ENCODE assay signal across 8 mouse cellular contexts in the genomic region with DNA sequence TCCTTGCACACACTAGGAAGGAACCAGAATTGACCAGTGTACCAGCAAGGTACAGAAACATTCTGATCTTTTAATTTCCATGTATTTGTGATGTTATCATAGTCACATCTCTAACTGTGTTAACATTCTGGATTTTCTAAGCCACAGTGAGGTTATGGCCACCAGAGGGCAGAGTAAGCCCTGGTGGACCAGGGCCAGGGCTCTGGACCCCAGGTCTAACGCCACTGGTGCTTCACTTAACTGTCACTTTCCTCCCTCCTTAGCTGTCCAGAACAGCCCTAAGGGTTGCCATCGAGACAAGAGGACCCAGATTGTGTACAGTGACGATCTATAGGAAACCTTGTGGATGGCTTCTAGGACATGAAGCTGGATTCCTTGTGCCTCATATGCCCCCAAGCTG. TPM values are rescaled to one million over a fixed set of nuclear protein-coding genes. Genes with fewer than 3 reads are reported as not detected.
DNase-seq lines count a peak whose midpoint lies in the region; ATAC-seq and TF ChIP-seq lines count a peak whose summit lies in the region.

No protein-coding gene starts in this region.

- no peaks in the 10 kb centered on the region for H3K27me3 ChIP-seq in forebrain, postnatal 0 days (ENCODE audit: insufficient read depth, low read length)
- no peaks in the 10 kb centered on the region for H3K27me3 ChIP-seq in forebrain, embryonic 16.5 days (replicated peaks; ENCODE audit: control insufficient read depth, insufficient read depth, low read length)
- no peaks in the 10 kb centered on the region for H3K27me3 ChIP-seq in spleen, adult 2 months (ENCODE audit: control insufficient read depth, insufficient read depth, low read length)
- no peaks in the 10 kb centered on the region for H3K27me3 ChIP-seq in intestine, embryonic 14.5 days (replicated peaks; ENCODE audit: control insufficient read depth, insufficient read depth, low read length)

- no peaks in the 10 kb centered on the region for H3K9me3 ChIP-seq in forebrain, postnatal 0 days (ENCODE audit: low read length)
- no peaks in the 10 kb centered on the region for H3K9me3 ChIP-seq in forebrain, embryonic 16.5 days (ENCODE audit: control insufficient read depth, low read length)
- H3K9me3 ChIP-seq in intestine, embryonic 14.5 days (ENCODE audit: control insufficient read depth, low read length) = no peaks in the 10 kb centered on the region

- no peak overlapping the region for H3K4me2 ChIP-seq in forebrain, postnatal 0 days (ENCODE audit: low read depth)
- no peak overlapping the region for H3K4me2 ChIP-seq in forebrain, embryonic 16.5 days (ENCODE audit: low read length)
- H3K4me2 ChIP-seq in intestine, embryonic 14.5 days (ENCODE audit: low read length) = no peak overlapping the region

- DNase-seq in forebrain, postnatal 0 days = peak; percentile 44
- peak in 1 of 2 experiments; percentile 52 for DNase-seq in spleen, adult 2 months (ENCODE audit: low read depth in 1 of 2, low spot score in 2 of 2)
- DNase-seq in spleen, adult 12 weeks (ENCODE audit: low spot score) = no peak
- peak; percentile 75 for DNase-seq in embryo, embryonic 10.5 days (ENCODE audit: low spot score)
- DNase-seq in intestine, embryonic 14.5 days (ENCODE audit: low spot score) = peak; percentile 75
- peak; percentile 70 for DNase-seq in thymus, postnatal 4 days

- H3K4me1 ChIP-seq in forebrain, postnatal 0 days (ENCODE audit: insufficient read depth) = 0 out of 2 replicates have a peak, but pooled peaks cover 5% of the 10 kb centered on the region
- H3K4me1 ChIP-seq in forebrain, embryonic 16.5 days (replicated peaks; ENCODE audit: control insufficient read depth, insufficient read depth, low read length) = peaks cover 8% of the 10 kb centered on the region
- H3K4me1 ChIP-seq in spleen, adult 2 months (ENCODE audit: control insufficient read depth, insufficient read depth, insufficient read length) = peaks cover 5% of the 10 kb centered on the region; the same call in 1 of the 2 replicates
- peaks cover 7% of the 10 kb centered on the region for H3K4me1 ChIP-seq in intestine, embryonic 14.5 days (replicated peaks; ENCODE audit: control insufficient read depth, insufficient read depth, low read length)

- TF ChIP-seq POLR2A in spleen, adult 2 months (IDR thresholded peaks at IDR 0.05; ENCODE audit: low read depth, low read length) = no peak

- peak; percentile 71 for TF ChIP-seq CTCF in forebrain, postnatal 0 days (IDR thresholded peaks at IDR 0.05; ENCODE audit: low read depth)
- peak; percentile 75; the same call in 1 of the 2 replicates for TF ChIP-seq CTCF in spleen, adult 2 months (IDR thresholded peaks at IDR 0.05; ENCODE audit: extremely low read depth, insufficient read depth, insufficient read length, insufficient replicate concordance)

- peaks cover 50% of the 10 kb centered on the region for H3K36me3 ChIP-seq in forebrain, postnatal 0 days (ENCODE audit: insufficient read depth)
- peaks cover 15% of the 10 kb centered on the region; the same call in 1 of the 2 replicates for H3K36me3 ChIP-seq in forebrain, embryonic 16.5 days (ENCODE audit: control insufficient read depth, insufficient read depth)
- H3K36me3 ChIP-seq in spleen, adult 2 months (ENCODE audit: control insufficient read depth, insufficient read depth, low read length) = peaks cover 12% of the 10 kb centered on the region
- H3K36me3 ChIP-seq in intestine, embryonic 14.5 days (ENCODE audit: control insufficient read depth, insufficient read depth, low read length) = peaks cover 63% of the 10 kb centered on the region

- no peak for ATAC-seq in forebrain, postnatal 0 days
- ATAC-seq in forebrain, embryonic 16.5 days = no peak
- ATAC-seq in intestine, embryonic 14.5 days (replicated peaks; ENCODE audit: low FRiP score, low TSS enrichment, low read depth) = peak; percentile 29; the same call in 1 of the 2 replicates
- peak; percentile 77 for ATAC-seq in megakaryocyte, adult 5-6 weeks (ENCODE audit: poor library complexity, severe bottlenecking)

- H3K4me3 ChIP-seq in forebrain, postnatal 0 days (ENCODE audit: low read depth, low read length) = no peak overlapping the region
- no peak overlapping the region for H3K4me3 ChIP-seq in forebrain, embryonic 16.5 days (replicated peaks; ENCODE audit: low read length)
- no peak overlapping the region for H3K4me3 ChIP-seq in spleen, adult 2 months (ENCODE audit: extremely low read depth, insufficient read depth, insufficient read length)
- no peak overlapping the region for H3K4me3 ChIP-seq in intestine, embryonic 14.5 days (ENCODE audit: low read depth, low read length)

- H3K9ac ChIP-seq in forebrain, postnatal 0 days = no peak overlapping the region
- no peak overlapping the region for H3K9ac ChIP-seq in forebrain, embryonic 16.5 days (replicated peaks; ENCODE audit: low read depth, low read length)
- no peak overlapping the region for H3K9ac ChIP-seq in intestine, embryonic 14.5 days (ENCODE audit: low read length)

- H3K27ac ChIP-seq in forebrain, postnatal 0 days (ENCODE audit: low read depth, low read length) = no peak overlapping the region
- H3K27ac ChIP-seq in forebrain, embryonic 16.5 days (ENCODE audit: low read length) = no peak overlapping the region
- H3K27ac ChIP-seq in spleen, adult 2 months (ENCODE audit: insufficient read depth, low read length) = no peak overlapping the region
- no peak overlapping the region for H3K27ac ChIP-seq in intestine, embryonic 14.5 days (ENCODE audit: low read depth)

- 30% methylated on average over 3 of the region's 3 CpGs for WGBS in forebrain, postnatal 0 days
- WGBS in forebrain, embryonic 16.5 days = 31% methylated on average over 3 of the region's 3 CpGs
- whole genome bisulfite sequencing in spleen, adult 2 months = 46% methylated on average over 3 of the region's 3 CpGs
- WGBS in intestine, embryonic 14.5 days = 37% methylated on average over 3 of the region's 3 CpGs

RNA-seq across cellular contexts. Expression of a gene that starts 5.6 kb away (rescaled TPM):
- 32.0 and 56.2 TPM in 2 replicates for total RNA-seq in forebrain, postnatal 0 days (2014; rRNA removed)
- 49.6 and 54.6 TPM in 2 replicates for polyA plus RNA-seq in forebrain, postnatal 0 days (2015; fragmentation: Nextera tagmentation; extraction: Ambion mirVana)
- polyA plus RNA-seq in forebrain, embryonic 16.5 days (2015; fragmentation: Nextera tagmentation; extraction: Ambion mirVana) = 87.5 and 97.7 TPM in 2 replicates
- polyA plus RNA-seq in spleen, adult 2 months (2012; rRNA removed) = 14.1 and 15.0 TPM in 2 replicates
- 121 and 123 TPM in 2 replicates for polyA plus RNA-seq in intestine, embryonic 14.5 days (2014; fragmentation: Nextera tagmentation; extraction: Ambion mirVana)
- total RNA-seq in megakaryocyte, adult 5-6 weeks (2015) = 35.4 and 45.1 TPM in 2 replicates
- total RNA-seq in megakaryocyte, adult 5-6 weeks (2017) = 25.1 and 26.2 TPM in 2 replicates

RNA-seq across cellular contexts. Expression of a gene that starts 5.8 kb away (rescaled TPM):
- 91.8 and 97.7 TPM in 2 replicates for total RNA-seq in forebrain, postnatal 0 days (2014; rRNA removed)
- 36.9 and 42.8 TPM in 2 replicates for polyA plus RNA-seq in forebrain, postnatal 0 days (2015; fragmentation: Nextera tagmentation; extraction: Ambion mirVana)
- polyA plus RNA-seq in forebrain, embryonic 16.5 days (2015; fragmentation: Nextera tagmentation; extraction: Ambion mirVana) = 65.6 and 67.5 TPM in 2 replicates
- 81.7 and 110 TPM in 2 replicates for polyA plus RNA-seq in spleen, adult 2 months (2012; rRNA removed)
- polyA plus RNA-seq in intestine, embryonic 14.5 days (2014; fragmentation: Nextera tagmentation; extraction: Ambion mirVana) = 42.0 and 45.9 TPM in 2 replicates
- total RNA-seq in megakaryocyte, adult 5-6 weeks (2015) = 13.3 and 17.1 TPM in 2 replicates
- 34.8 and 43.5 TPM in 2 replicates for total RNA-seq in megakaryocyte, adult 5-6 weeks (2017)

RNA-seq across cellular contexts. Expression of a gene that starts 6.5 kb away (rescaled TPM):
- 0.67 and 1.4 TPM in 2 replicates for total RNA-seq in forebrain, postnatal 0 days (2014; rRNA removed)
- 1.0 and 1.7 TPM in 2 replicates for polyA plus RNA-seq in forebrain, postnatal 0 days (2015; fragmentation: Nextera tagmentation; extraction: Ambion mirVana)
- 1.1 and 1.3 TPM in 2 replicates for polyA plus RNA-seq in forebrain, embryonic 16.5 days (2015; fragmentation: Nextera tagmentation; extraction: Ambion mirVana)
- 22.8 and 25.3 TPM in 2 replicates for polyA plus RNA-seq in spleen, adult 2 months (2012; rRNA removed)
- 19.4 and 24.2 TPM in 2 replicates for polyA plus RNA-seq in intestine, embryonic 14.5 days (2014; fragmentation: Nextera tagmentation; extraction: Ambion mirVana)
- total RNA-seq in megakaryocyte, adult 5-6 weeks (2015) = 2.3 and 7.1 TPM in 2 replicates
- total RNA-seq in megakaryocyte, adult 5-6 weeks (2017) = 1.7 and 3.4 TPM in 2 replicates

RNA-seq across cellular contexts. Expression of a gene that starts 19.0 kb away (rescaled TPM):
- 40.0 and 46.0 TPM in 2 replicates for total RNA-seq in forebrain, postnatal 0 days (2014; rRNA removed)
- polyA plus RNA-seq in forebrain, postnatal 0 days (2015; fragmentation: Nextera tagmentation; extraction: Ambion mirVana) = 56.0 and 57.8 TPM in 2 replicates
- polyA plus RNA-seq in forebrain, embryonic 16.5 days (2015; fragmentation: Nextera tagmentation; extraction: Ambion mirVana) = 64.8 and 75.6 TPM in 2 replicates
- polyA plus RNA-seq in spleen, adult 2 months (2012; rRNA removed) = 54.2 and 68.3 TPM in 2 replicates
- 58.2 and 63.4 TPM in 2 replicates for polyA plus RNA-seq in intestine, embryonic 14.5 days (2014; fragmentation: Nextera tagmentation; extraction: Ambion mirVana)
- total RNA-seq in megakaryocyte, adult 5-6 weeks (2015) = 22.4 and 28.5 TPM in 2 replicates
- total RNA-seq in megakaryocyte, adult 5-6 weeks (2017) = 17.7 and 24.6 TPM in 2 replicates

RNA-seq across cellular contexts. Expression of a gene that starts 19.1 kb away (rescaled TPM):
- 41.9 and 55.6 TPM in 2 replicates for total RNA-seq in forebrain, postnatal 0 days (2014; rRNA removed)
- 55.7 and 61.1 TPM in 2 replicates for polyA plus RNA-seq in forebrain, postnatal 0 days (2015; fragmentation: Nextera tagmentation; extraction: Ambion mirVana)
- 33.4 and 50.4 TPM in 2 replicates for polyA plus RNA-seq in forebrain, embryonic 16.5 days (2015; fragmentation: Nextera tagmentation; extraction: Ambion mirVana)
- 31.6 and 37.7 TPM in 2 replicates for polyA plus RNA-seq in spleen, adult 2 months (2012; rRNA removed)
- 22.0 and 25.8 TPM in 2 replicates for polyA plus RNA-seq in intestine, embryonic 14.5 days (2014; fragmentation: Nextera tagmentation; extraction: Ambion mirVana)
- 17.5 and 21.8 TPM in 2 replicates for total RNA-seq in megakaryocyte, adult 5-6 weeks (2015)
- total RNA-seq in megakaryocyte, adult 5-6 weeks (2017) = 24.7 and 33.7 TPM in 2 replicates

Comparison
In these comparisons a context has a peak if more than half of its experiments do, and no peak if none do; other contexts are left out.
1. ATAC-seq: peak in intestine, embryonic 14.5 days (single experiment) and megakaryocyte, adult 5-6 weeks (single experiment); none in forebrain, postnatal 0 days (single experiment) and forebrain, embryonic 16.5 days (single experiment).